Mouse (Mus musculus) liver, postnatal 0 days (tissue): ENCODE results near the gene Bpi. TPM values are rescaled to one million over a fixed set of nuclear protein-coding genes. Genes with fewer than 3 reads are reported as not detected.

ENCODE experiments used
- ATAC-seq: fragments of 200-750 bp; cut with Nextera tagmentation; 2 replicates; pipeline ENCODE4 v1.8.0; 2017; ENCODE audit warnings: mild to moderate bottlenecking, moderate library complexity
- DNase-seq: peaks from one replicate; pipeline ENCODE4 v3.0.0-alpha.2; 2016
- H3K27ac ChIP-seq: fragments of 300-500 bp; sonication (generic); 2 replicates; pipeline ENCODE4 v1.5.1; 2014; ENCODE audit warnings: antibody characterized with exemption, moderate library complexity, mild to moderate bottlenecking, low read depth
- H3K27me3 ChIP-seq: fragments of 300-500 bp; sonication (generic); 2 replicates; pipeline ENCODE4 v1.6.1; 2014; ENCODE audit warnings: low read length, control low read depth, mixed read lengths; ENCODE audit not compliant: insufficient read depth
- H3K36me3 ChIP-seq: fragments of 300-500 bp; sonication (generic); replicated peaks from 2 replicates; pipeline ENCODE4 v1.6.1; 2014; ENCODE audit warnings: mild to moderate bottlenecking, control low read depth, low read length, moderate library complexity, mixed read lengths; ENCODE audit not compliant: insufficient read depth
- H3K4me1 ChIP-seq: fragments of 300-500 bp; sonication (generic); 2 replicates; pipeline ENCODE4 v1.6.1; 2014; ENCODE audit warnings: antibody characterized with exemption, mild to moderate bottlenecking, control low read depth; ENCODE audit not compliant: insufficient read depth
- H3K4me2 ChIP-seq: fragments of 300-500 bp; sonication (generic); 2 replicates; pipeline ENCODE4 v1.6.1; 2014; ENCODE audit warnings: low read depth, mild to moderate bottlenecking, low read length, moderate library complexity, mixed read lengths
- H3K4me3 ChIP-seq: fragments of 300-500 bp; sonication (generic); 2 replicates; pipeline ENCODE4 v1.5.1; 2014; ENCODE audit warnings: low read depth, low read length
- H3K9ac ChIP-seq: fragments of 300-500 bp; sonication (generic); replicated peaks from 2 replicates; pipeline ENCODE4 v1.6.1; 2014; ENCODE audit warnings: mild to moderate bottlenecking, moderate library complexity
- H3K9me3 ChIP-seq: fragments of 300-500 bp; sonication (generic); 2 replicates; pipeline ENCODE4 v1.6.1; 2016; ENCODE audit warnings: mild to moderate bottlenecking, control low read depth, low read length, mixed read lengths
- CTCF ChIP-seq: sonication (generic); IDR thresholded peaks from 2 replicates; pipeline ENCODE4 v1.5.1; 2016; ENCODE audit warnings: antibody characterized with exemption, low read depth
- EP300 ChIP-seq: IDR thresholded peaks from 2 replicates; pipeline ENCODE4 v1.6.1; 2016; ENCODE audit warnings: antibody characterized with exemption, low read depth, mild to moderate bottlenecking
- WGBS: fragments of 180-500 bp; shearing (Covaris S2); extraction: QIAGEN DNeasy Blood & Tissue Kit; methylation state at CpG from one replicate; pipeline ENCODE4 v1.1.7; 2014; ENCODE audit not compliant: insufficient replicate concordance; 5-methylcytosine and 5-hydroxymethylcytosine counted together
- microRNA-seq: library from miRNA; unstranded; fragments of <30 nt; microRNA quantifications from one replicate; pipeline ENCODE4, GENCODE M21; 2016
- polyA plus RNA-seq: library from polyadenylated mRNA; unstranded; fragments of >200 nt; fragmentation: Nextera tagmentation; extraction: Ambion mirVana; gene quantifications from 2 replicates; pipeline ENCODE4 v1.2.1, GENCODE M21; 2015

The Bpi gene
- polyA plus RNA-seq, 1 experiment from 2014 or later: not detected

DNA sequence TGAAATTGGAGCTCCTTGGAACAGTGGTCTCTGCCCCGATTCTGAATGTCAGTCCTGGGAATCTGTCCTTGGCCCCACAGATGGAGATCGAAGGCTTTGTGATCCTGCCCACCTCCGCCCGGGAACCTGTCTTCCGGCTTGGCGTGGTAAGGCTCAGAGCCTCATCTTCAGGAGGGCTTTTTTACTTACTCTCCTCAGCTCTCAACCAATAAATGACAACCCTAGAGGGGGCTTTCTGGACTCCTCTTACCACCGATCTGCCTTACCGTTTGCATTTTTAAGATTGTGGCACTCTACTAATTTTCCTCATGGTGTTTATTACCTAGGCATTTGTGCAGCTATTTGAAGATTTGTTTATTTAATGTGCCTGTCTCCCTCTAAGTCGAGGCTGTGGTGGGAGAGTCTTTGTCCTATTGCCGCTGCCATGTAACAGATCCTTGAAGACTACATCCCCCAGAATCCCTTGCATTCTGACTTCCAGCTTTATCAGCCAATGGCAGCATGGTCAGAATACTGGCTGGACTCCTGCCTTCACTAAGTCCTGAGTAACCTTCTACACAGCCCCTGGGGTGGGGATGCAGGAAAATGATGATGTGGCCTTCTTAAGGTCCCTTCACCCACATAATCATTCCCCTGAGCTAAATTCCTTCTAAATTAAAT lies 66.8 kb downstream of the Bpi start:
- no peak for TF ChIP-seq CTCF
- TF ChIP-seq EP300: no peak
- 69% methylated on average over 10 of the region's 10 CpGs for WGBS
- Histone ChIP-seq H3K27me3 (no peaks in the 10 kb centered on the region), H3K4me1 (no peaks in the 10 kb centered on the region), H3K4me2 (no peak overlapping the region), H3K4me3 (no peak overlapping the region), H3K36me3 (peaks cover 64% of the 10 kb centered on the region), H3K9ac (no peak overlapping the region), H3K27ac (no peak overlapping the region), H3K9me3 (no peaks in the 10 kb centered on the region)
- no peak for DNase-seq
- no peak for ATAC-seq

DNA sequence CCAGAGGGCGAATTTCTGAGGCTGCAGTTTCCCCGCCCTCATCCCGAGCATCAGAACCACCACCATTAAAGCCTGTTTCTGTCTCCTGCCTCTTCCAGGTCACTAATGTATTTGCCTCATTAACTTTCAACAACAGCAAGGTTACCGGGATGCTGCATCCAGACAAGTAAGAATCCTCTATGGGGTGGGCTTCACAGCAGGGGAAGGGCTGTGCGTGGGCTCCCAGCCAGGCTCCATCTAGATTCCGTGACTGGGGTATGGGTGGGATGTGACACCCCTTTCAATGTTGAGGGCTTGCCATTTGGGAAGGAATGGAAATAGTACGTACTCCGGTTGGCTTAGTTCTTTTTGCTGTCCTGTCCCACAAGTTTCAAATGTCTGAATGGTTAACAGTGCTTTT lies 67.7 kb downstream of the Bpi start:
- H3K4me2 ChIP-seq: no peak overlapping the region
- H3K4me3 ChIP-seq: no peak overlapping the region
- ATAC-seq (no peak), DNase-seq (no peak)
- H3K9ac ChIP-seq: no peak overlapping the region
- WGBS: 79% methylated on average over 8 of the region's 8 CpGs
- no peak for TF ChIP-seq EP300
- no peak for TF ChIP-seq CTCF
- no peaks in the 10 kb centered on the region for H3K4me1 ChIP-seq
- peaks cover 59% of the 10 kb centered on the region for H3K36me3 ChIP-seq
- H3K27me3 ChIP-seq: no peaks in the 10 kb centered on the region
- no peak overlapping the region for H3K27ac ChIP-seq
- H3K9me3 ChIP-seq: no peaks in the 10 kb centered on the region

Small RNA genes lying within 50 kb of the gene (microRNA-seq; reads per million reads assigned to microRNA genes)
- gene Mir7685: not detected

Other genes with a start within 250 kb of the Bpi start
- 4.7 and 5.4 TPM in 2 replicates for gene Tti1, start 229.7 kb upstream of the Bpi start, polyA plus RNA-seq
- 15.6 and 17.4 TPM in 2 replicates for gene Rprd1b, start 229.6 kb upstream of the Bpi start, polyA plus RNA-seq
- gene Tgm2, start 111.7 kb upstream of the Bpi start, polyA plus RNA-seq: 44.4 and 59.7 TPM in 2 replicates
- gene D630003M21Rik, start 28.9 kb upstream of the Bpi start, polyA plus RNA-seq: 0.64 and 0.67 TPM in 2 replicates
- 167 and 193 TPM in 2 replicates for gene Lbp, start 48.4 kb downstream of the Bpi start, polyA plus RNA-seq
- 0.28 and 0.57 TPM in 2 replicates for gene Snhg11, start 117.5 kb downstream of the Bpi start, polyA plus RNA-seq
- 4.3 and 5.1 TPM in 2 replicates for gene Ralgapb, start 151.8 kb downstream of the Bpi start, polyA plus RNA-seq
- gene Adig, start 244.5 kb downstream of the Bpi start, polyA plus RNA-seq: not detected in 2 replicates